Mouse (Mus musculus): ENCODE data around the gene Gm45808. TPM values are rescaled to one million over a fixed set of nuclear protein-coding genes. Genes with fewer than 3 reads are reported as not detected.

Gene Gm45808
- polyA plus RNA-seq, 1 experiment, result not detected

GRCm38 (mm10) chr7:45443526-45444420, 42.8 kb downstream of the Gm45808 start:
- TF ChIP-seq GATA1 (IDR thresholded peaks at IDR 0.05; ENCODE audit: low read length), result peak; percentile 88

GRCm38 (mm10) chr7:45437521-45438276, 48.9 kb downstream of the Gm45808 start, which contains the start of gene Ruvbl2:
Gene Ruvbl2 (minus strand): TSS chr7:45438096.
- TF ChIP-seq GATA1 (IDR thresholded peaks at IDR 0.05; ENCODE audit: low read length), result no peak

GRCm38 (mm10) chr7:45437046-45437445, 49.6 kb downstream of the Gm45808 start:
- TF ChIP-seq GATA1 (IDR thresholded peaks at IDR 0.05; ENCODE audit: low read length), result no peak

GRCm38 (mm10) chr7:45436444-45436843, 50.2 kb downstream of the Gm45808 start:
- no peak for TF ChIP-seq GATA1 (IDR thresholded peaks at IDR 0.05; ENCODE audit: low read length)

GRCm38 (mm10) chr7:45435038-45435437, 51.6 kb downstream of the Gm45808 start:
- no peak for TF ChIP-seq GATA1 (IDR thresholded peaks at IDR 0.05; ENCODE audit: low read length)

GRCm38 (mm10) chr7:45434203-45435015, 52.2 kb downstream of the Gm45808 start, which contains the start of gene Gys1:
Gene Gys1 (plus strand): TSS chr7:45434844.
- TF ChIP-seq GATA1 (IDR thresholded peaks at IDR 0.05; ENCODE audit: low read length), result no peak

GRCm38 (mm10) chr7:45433835-45434202, 52.8 kb downstream of the Gm45808 start:
- no peak for TF ChIP-seq GATA1 (IDR thresholded peaks at IDR 0.05; ENCODE audit: low read length)

GRCm38 (mm10) chr7:45426556-45426955, 60.1 kb downstream of the Gm45808 start:
- no peak for TF ChIP-seq GATA1 (IDR thresholded peaks at IDR 0.05; ENCODE audit: low read length)

- no peak for TF ChIP-seq GATA1 (IDR thresholded peaks at IDR 0.05; ENCODE audit: low read length)
Measured at GRCm38 (mm10) chr7:45421194-45421593, 65.4 kb downstream of the Gm45808 start.

GRCm38 (mm10) chr7:45420615-45420919, 66.0 kb downstream of the Gm45808 start, which contains the start of gene Lhb:
Gene Lhb (plus strand): TSS chr7:45420820.
- no peak for TF ChIP-seq GATA1 (IDR thresholded peaks at IDR 0.05; ENCODE audit: low read length)

GRCm38 (mm10) chr7:45419859-45420614, 66.6 kb downstream of the Gm45808 start:
- no peak for TF ChIP-seq GATA1 (IDR thresholded peaks at IDR 0.05; ENCODE audit: low read length)

- no peak for TF ChIP-seq GATA1 (IDR thresholded peaks at IDR 0.05; ENCODE audit: low read length)
Measured at GRCm38 (mm10) chr7:45417962-45418492, 68.6 kb downstream of the Gm45808 start.

Other genes starting within 250 kb of the Gm45808 start
- 96.2 and 133 TPM in 2 replicates for gene Cd37, start 247.7 kb downstream of the Gm45808 start, polyA plus RNA-seq (2012)
- gene Slc6a16, start 245.7 kb downstream of the Gm45808 start, polyA plus RNA-seq (2012), result not detected in 2 replicates
- gene Slc6a21, start 209.3 kb downstream of the Gm45808 start, polyA plus RNA-seq (2012), result not detected in 2 replicates
- 0.13 and 0.19 TPM in 2 replicates for gene Trpm4, start 153.0 kb downstream of the Gm45808 start, polyA plus RNA-seq (2012)
- gene Hrc, start 151.5 kb downstream of the Gm45808 start, polyA plus RNA-seq (2012), result not detected in 2 replicates
- gene Ppfia3, start 119.8 kb downstream of the Gm45808 start, polyA plus RNA-seq (2012), result 5.9 and 6.4 TPM in 2 replicates
- gene Lin7b, start 116.2 kb downstream of the Gm45808 start, polyA plus RNA-seq (2012), result 3.0 and 3.6 TPM in 2 replicates
- gene Snrnp70, start 91.1 kb downstream of the Gm45808 start, polyA plus RNA-seq (2012), result 1,207 and 1,386 TPM in 2 replicates
- gene Kcna7, start 81.2 kb downstream of the Gm45808 start, polyA plus RNA-seq (2012), result not detected in 2 replicates
- gene Ntf5, start 73.1 kb downstream of the Gm45808 start, polyA plus RNA-seq (2012), result 0.03 and 0.04 TPM in 2 replicates
- gene Lhb, start 66.0 kb downstream of the Gm45808 start, polyA plus RNA-seq (2012), result not detected in 2 replicates
- gene Gys1, start 52.0 kb downstream of the Gm45808 start, polyA plus RNA-seq (2012), result 28.8 TPM in 2 replicates
- gene Ruvbl2, start 48.7 kb downstream of the Gm45808 start, polyA plus RNA-seq (2012), result 887 and 1,231 TPM in 2 replicates
- gene Ftl1, start 26.9 kb downstream of the Gm45808 start, polyA plus RNA-seq (2012), result 11,844 and 12,759 TPM in 2 replicates
- 407 and 498 TPM in 2 replicates for gene Bax, start 19.9 kb downstream of the Gm45808 start, polyA plus RNA-seq (2012)
- 1.7 and 2.0 TPM in 2 replicates for gene Tulp2, start 4.9 kb downstream of the Gm45808 start, polyA plus RNA-seq (2012)
- 0.29 and 0.49 TPM in 2 replicates for gene Dhdh, start 2.0 kb upstream of the Gm45808 start, polyA plus RNA-seq (2012)
- gene Nucb1, start 23.6 kb upstream of the Gm45808 start, polyA plus RNA-seq (2012), result 1,038 and 1,233 TPM in 2 replicates
- gene Ppp1r15a, start 39.5 kb upstream of the Gm45808 start, polyA plus RNA-seq (2012), result 87.1 and 135 TPM in 2 replicates
- 1.2 and 1.8 TPM in 2 replicates for gene Plekha4, start 39.5 kb upstream of the Gm45808 start, polyA plus RNA-seq (2012)
- gene Hsd17b14, start 68.1 kb upstream of the Gm45808 start, polyA plus RNA-seq (2012), result 10.6 and 11.5 TPM in 2 replicates
- 83.5 and 192 TPM in 2 replicates for gene Bcat2, start 83.3 kb upstream of the Gm45808 start, polyA plus RNA-seq (2012)
- not detected in 2 replicates for gene Fgf21, start 128.7 kb upstream of the Gm45808 start, polyA plus RNA-seq (2012)
- gene Fut1, start 130.5 kb upstream of the Gm45808 start, polyA plus RNA-seq (2012), result not detected in 2 replicates
- 0.11 and 0.14 TPM in 2 replicates for gene Izumo1, start 135.0 kb upstream of the Gm45808 start, polyA plus RNA-seq (2012)
- 1.2 and 1.6 TPM in 2 replicates for gene Rasip1, start 140.7 kb upstream of the Gm45808 start, polyA plus RNA-seq (2012)
- gene Mamstr, start 153.2 kb upstream of the Gm45808 start, polyA plus RNA-seq (2012), result not detected in 2 replicates
- not detected in 2 replicates for gene Fut2, start 179.6 kb upstream of the Gm45808 start, polyA plus RNA-seq (2012)
- 0.11 TPM in 1 of 2 replicates, not detected in the other for gene Ntn5, start 197.2 kb upstream of the Gm45808 start, polyA plus RNA-seq (2012)
- gene Sec1, start 207.6 kb upstream of the Gm45808 start, polyA plus RNA-seq (2012), result not detected in 2 replicates
- 0.37 and 0.79 TPM in 2 replicates for gene Car11, start 213.0 kb upstream of the Gm45808 start, polyA plus RNA-seq (2012)
- 22.4 and 28.4 TPM in 2 replicates for gene Dbp, start 218.3 kb upstream of the Gm45808 start, polyA plus RNA-seq (2012)
- 18,264 and 20,873 TPM in 2 replicates for gene Rpl18, start 228.6 kb upstream of the Gm45808 start, polyA plus RNA-seq (2012)
- 172 and 187 TPM in 2 replicates for gene Sphk2, start 231.2 kb upstream of the Gm45808 start, polyA plus RNA-seq (2012)
- gene Fam83e, start 234.4 kb upstream of the Gm45808 start, polyA plus RNA-seq (2012), result 1.2 TPM in 2 replicates
- not detected in 2 replicates for gene Spaca4, start 239.0 kb upstream of the Gm45808 start, polyA plus RNA-seq (2012)

Data from G1E-ER4 (cell line).